Mouse (Mus musculus) cerebellum, postnatal 10 days (tissue): ENCODE data around the gene Ankra2.

Experiments
- DNase-seq, 2 experiments: peaks; one replicate each; pipeline ENCODE4 v3.0.0; 2021; ENCODE audit warnings: mixed read lengths in 2 of 2

Gene Ankra2

GRCm38 (mm10) chr13:98297883-98298482 is 35.1 kb downstream of the Ankra2 start:
- DNase-seq, result no peak

GRCm38 (mm10) chr13:98298833-98299758 is 36.2 kb downstream of the Ankra2 start:
- peak; percentile 89 to 92 for DNase-seq

GRCm38 (mm10) chr13:98305257-98305656 is 42.4 kb downstream of the Ankra2 start:
- no peak for DNase-seq

- DNase-seq, result peak in 1 of 2 experiments; percentile 18
Measured at GRCm38 (mm10) chr13:98306393-98306792, 43.5 kb downstream of the Ankra2 start.

GRCm38 (mm10) chr13:98306852-98307475 is 44.1 kb downstream of the Ankra2 start:
- no peak for DNase-seq

- DNase-seq, result no peak
Measured at GRCm38 (mm10) chr13:98308004-98308403, 45.1 kb downstream of the Ankra2 start.

GRCm38 (mm10) chr13:98308724-98309123 is 45.9 kb downstream of the Ankra2 start:
- DNase-seq, result no peak

- no peak for DNase-seq
Measured at GRCm38 (mm10) chr13:98311597-98311996, 48.7 kb downstream of the Ankra2 start.

- DNase-seq, result no peak
Measured at GRCm38 (mm10) chr13:98313631-98314030, 50.8 kb downstream of the Ankra2 start.

GRCm38 (mm10) chr13:98315124-98315523 is 52.2 kb downstream of the Ankra2 start:
- no peak for DNase-seq

GRCm38 (mm10) chr13:98316140-98316479 is 53.2 kb downstream of the Ankra2 start:
- no peak for DNase-seq

GRCm38 (mm10) chr13:98316480-98317245 is 53.8 kb downstream of the Ankra2 start, which contains the start of gene Btf3:
Gene Btf3, minus strand, starts transcription at chr13:98317006.
- DNase-seq, result peak; percentile 97

GRCm38 (mm10) chr13:98317246-98317677 is 54.4 kb downstream of the Ankra2 start:
- peak in 1 of 2 experiments; percentile 6 for DNase-seq

- no peak for DNase-seq
Measured at GRCm38 (mm10) chr13:98317911-98318310, 55.0 kb downstream of the Ankra2 start.
